Mouse (Mus musculus): ENCODE data around the gene Slc35b2. TPM values are rescaled to one million over a fixed set of nuclear protein-coding genes. Genes with fewer than 3 reads are reported as not detected.

The Slc35b2 gene
- polyA plus RNA-seq (2017; shearing (Covaris generic)): 32.3 TPM

DNA sequence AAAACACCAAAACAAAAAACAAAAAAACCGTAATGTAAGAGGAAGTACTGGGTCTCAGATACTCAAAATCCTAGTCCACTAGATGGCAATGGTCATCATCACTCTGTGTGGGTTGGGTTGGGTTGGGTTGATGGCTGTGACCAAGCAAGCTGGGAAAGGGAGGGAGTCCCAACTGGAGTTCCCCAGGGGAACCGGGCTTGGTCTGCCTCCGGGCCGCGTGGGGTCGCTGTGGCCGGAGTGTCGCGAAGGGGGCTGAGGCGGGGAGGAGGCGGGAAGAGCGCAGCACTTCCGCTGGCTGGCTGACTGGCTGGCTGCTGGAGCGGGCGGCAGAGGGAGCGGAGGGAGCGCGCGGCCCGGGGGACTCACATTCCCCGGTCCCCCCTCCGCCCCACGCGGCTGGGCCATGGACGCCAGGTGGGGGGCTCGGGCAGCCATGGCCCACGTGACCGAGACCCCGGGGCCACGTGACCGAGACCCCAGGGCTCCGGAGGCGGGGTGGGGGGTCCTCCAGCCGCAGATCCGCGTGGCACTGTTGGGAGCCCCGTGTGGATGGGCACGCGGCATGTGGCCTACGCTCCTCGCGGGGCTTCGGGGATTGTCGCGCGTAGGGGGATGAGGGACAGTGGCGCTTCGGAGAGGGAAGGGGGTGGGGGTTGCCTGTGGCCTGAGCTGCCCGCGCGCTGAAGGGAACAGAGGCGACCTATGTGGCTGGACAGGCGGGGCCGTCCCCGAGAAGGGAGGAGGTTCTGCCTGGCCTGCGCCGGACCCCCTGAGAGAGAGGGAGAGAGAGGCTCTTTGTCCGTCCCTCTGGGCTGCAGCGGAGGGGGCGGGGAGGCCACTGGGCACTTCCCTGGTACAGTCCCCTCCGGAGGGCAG, at the start of gene Slc35b2:
Slc35b2 (plus strand) TSS at position 220 of the 876 bp plus-strand sequence.

DNA sequence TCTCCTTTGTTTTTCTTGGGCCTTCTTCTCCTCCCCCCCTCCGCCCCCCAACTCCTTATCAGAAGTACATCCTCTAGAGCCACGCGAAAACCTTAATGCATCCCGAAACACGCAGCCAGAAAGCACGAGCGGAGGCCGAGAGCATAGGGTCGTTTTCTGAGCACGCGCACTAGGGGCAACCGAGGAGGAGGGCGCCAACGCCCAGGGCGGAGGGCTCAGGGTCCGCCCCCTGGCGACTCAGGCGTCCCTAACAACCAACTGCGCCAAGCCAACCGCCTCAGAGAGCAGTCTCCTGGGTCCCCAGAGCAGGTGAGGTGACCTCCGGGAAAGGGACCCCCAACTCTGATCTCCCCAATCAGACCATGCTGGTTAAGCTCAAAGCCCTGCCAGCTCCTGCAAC, 40.4 kb upstream of the Slc35b2 start, which contains the start of gene Tcte1:
Tcte1 (plus strand) TSS at position 172 of the 400 bp plus-strand sequence.

DNA sequence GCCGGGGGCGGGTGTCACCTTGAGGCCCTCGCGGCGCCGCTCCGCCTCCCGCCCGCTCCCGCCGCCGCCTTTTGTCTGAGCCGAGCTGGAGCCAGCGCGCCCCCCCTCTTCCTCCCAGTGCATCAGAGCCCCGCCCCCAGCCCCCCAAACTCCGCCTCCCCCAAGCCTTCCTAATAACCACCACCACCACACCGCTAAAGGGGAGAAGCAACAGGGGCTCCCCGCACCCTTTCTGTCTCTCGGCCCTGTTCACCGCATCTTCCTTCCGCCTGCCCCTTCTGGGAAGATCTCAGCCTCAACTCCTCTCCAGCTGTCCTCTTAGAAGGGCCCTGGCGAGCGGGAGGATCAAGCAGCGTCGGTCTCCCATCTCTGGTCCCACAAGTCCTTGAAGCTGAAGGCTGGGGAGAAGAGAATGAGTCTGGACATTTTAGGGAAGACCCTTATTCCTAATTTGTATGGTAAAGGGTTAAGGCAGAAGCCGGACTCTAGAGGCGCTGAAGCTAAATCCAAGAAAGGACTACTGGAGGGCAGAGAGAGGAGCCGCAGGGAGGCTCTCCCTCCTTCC, 14.0 kb upstream of the Slc35b2 start, which contains the start of gene Tmem151b:
Tmem151b (minus strand) TSS at position 61 of the 565 bp plus-strand sequence.

DNA sequence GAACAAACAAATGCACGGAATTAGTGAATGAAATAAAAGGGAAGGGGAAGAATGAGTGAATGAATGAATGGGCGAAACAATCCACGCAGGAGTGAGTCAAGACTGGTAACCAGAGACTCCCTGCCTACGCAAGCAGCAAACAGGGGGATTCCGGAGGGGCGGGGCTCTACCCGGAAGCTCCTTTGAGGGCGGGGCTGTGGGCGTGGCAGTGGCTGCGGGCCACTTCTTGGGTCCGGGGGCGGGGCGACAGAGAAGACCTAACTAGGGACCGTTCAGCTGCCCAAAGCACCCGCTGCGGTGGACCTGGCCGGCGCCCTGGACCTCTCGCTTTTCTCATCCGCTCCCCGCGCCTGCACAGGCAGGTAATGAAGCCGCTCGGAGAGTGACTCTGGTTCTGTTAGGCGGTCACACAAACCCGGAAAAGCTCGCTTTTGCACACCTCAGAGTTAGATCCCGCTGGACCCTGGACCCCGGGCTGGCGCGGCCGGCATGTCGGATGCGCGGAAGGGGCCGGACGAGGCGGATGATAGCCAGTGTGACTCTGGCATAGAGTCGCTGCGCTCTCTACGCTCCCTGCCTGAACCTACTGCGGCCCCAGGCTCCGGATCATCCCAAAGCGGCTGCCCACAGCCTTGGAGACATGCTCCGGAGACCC, 8.1 kb upstream of the Slc35b2 start, which contains the start of gene Nfkbie:
Nfkbie (plus strand) TSS at position 252 of the 655 bp plus-strand sequence.

DNA sequence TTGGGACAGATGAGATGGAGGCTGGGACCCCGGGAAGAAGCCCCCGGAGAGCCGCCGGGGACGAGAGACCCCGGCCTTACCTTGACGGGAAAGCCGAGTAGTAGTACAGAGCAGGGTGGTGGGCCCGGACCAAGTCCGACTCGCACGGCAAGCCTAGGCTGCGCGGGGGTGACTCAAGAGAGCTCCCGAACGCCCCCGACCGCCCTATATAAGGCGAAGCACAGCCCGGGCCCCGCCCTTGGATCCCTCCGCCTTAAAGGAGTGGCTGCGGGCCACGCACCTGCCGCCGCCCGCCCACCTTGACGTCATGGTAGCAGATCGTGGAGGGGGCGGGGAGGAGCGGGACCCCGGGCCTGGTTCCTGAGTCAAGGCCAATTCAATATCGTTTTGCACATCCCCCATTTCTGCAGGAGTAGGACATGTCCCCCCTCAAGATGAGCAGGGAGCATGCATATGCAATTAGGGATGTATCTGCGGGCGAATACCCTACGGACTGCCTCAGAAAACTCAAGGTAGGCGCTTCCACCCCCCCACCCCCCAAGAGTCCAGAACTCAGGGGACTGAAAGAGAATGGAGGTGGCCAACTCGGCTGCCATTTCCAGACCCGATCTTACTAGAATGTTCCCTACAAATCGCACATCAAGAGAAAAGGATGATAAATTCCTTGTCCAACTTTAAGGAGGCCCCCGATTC, 9.6 kb downstream of the Slc35b2 start, which contains the start of gene Hsp90ab1:
Hsp90ab1 (minus strand) TSS at position 185 of the 693 bp plus-strand sequence.

DNA sequence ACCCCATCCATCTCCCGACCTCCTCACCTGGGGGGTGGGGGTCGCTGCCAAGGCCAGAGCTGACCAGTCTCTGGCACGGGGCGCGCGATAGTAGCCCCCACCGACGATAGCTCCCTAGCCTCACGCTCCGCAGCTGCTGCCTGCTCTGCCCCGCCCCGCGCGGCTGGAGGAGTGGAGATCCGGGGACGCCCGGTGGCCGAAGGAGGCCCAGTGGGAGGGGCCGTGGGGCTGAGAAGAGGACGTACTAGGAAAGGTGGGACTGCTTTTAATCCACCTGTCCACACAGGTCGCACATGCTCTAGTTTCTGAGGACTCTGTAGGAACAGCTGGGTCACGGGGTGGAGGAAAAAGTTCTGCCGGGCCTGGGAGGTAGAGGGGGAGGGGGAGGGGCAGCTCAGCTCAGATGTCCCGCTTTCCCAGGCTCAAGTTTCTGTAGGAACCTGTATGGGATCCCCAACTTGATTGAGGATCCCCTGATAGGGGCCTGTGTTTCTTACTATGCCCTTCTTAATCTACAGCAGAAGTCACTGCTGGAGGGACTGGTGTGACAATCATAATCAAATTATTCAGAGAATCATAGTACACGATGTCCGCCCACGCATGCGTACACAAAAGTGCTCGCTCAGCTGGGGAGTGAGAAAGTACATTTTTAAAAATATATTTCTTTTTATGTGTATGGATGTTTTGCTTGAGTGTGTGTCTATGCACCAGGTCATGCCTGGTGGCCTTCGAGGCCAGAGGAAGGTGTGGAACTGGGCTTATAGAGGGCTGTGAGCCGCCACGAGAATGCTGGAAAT, 36.0 kb downstream of the Slc35b2 start, which contains the start of gene Slc29a1:
Slc29a1 (minus strand) TSS at position 161 of the 797 bp plus-strand sequence.

DNA sequence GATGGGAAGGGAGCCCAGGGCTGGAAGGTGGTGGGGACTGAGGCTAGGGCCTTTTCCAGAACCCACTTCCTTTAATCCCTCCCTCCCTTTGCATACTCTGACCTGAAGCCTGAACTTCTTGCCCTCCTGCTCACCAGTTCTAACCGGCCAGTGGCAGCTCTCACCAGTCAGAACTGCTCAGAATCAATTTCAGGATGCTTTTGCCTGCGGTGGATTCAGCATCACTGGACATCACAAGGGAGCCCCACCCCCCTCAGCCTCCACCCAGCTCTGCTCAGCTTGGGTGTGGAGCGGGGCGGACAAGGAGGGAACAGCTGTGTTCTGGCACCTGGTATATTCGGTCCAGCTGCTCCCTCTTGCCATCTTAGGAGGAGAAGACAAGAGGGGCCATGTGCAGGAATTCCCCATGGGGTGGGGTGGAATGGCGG, 38.2 kb downstream of the Slc35b2 start, which contains the start of gene Mymx:
Mymx (minus strand) TSS at position 226 of the 428 bp plus-strand sequence.

Other genes with a start within 250 kb of the Slc35b2 start
- 90.1 TPM for gene Cdc5l, start 130.1 kb upstream of the Slc35b2 start, polyA plus RNA-seq (2017; shearing (Covaris generic))
- 0.60 TPM for gene Spats1, start 88.5 kb upstream of the Slc35b2 start, polyA plus RNA-seq (2017; shearing (Covaris generic))
- gene Aars2, start 57.0 kb upstream of the Slc35b2 start, polyA plus RNA-seq (2017; shearing (Covaris generic)): 21.1 TPM
- not detected for gene Tcte1, start 40.4 kb upstream of the Slc35b2 start, polyA plus RNA-seq (2017; shearing (Covaris generic))
- not detected for gene Tmem151b, start 14.2 kb upstream of the Slc35b2 start, polyA plus RNA-seq (2017; shearing (Covaris generic))
- 52.3 TPM for gene Nfkbie, start 8.2 kb upstream of the Slc35b2 start, polyA plus RNA-seq (2017; shearing (Covaris generic))
- 1,260 TPM for gene Hsp90ab1, start 9.4 kb downstream of the Slc35b2 start, polyA plus RNA-seq (2017; shearing (Covaris generic))
- 53.6 TPM for gene Slc29a1, start 35.7 kb downstream of the Slc35b2 start, polyA plus RNA-seq (2017; shearing (Covaris generic))
- gene Mymx, start 38.2 kb downstream of the Slc35b2 start, polyA plus RNA-seq (2017; shearing (Covaris generic)): not detected
- gene Capn11, start 95.5 kb downstream of the Slc35b2 start, polyA plus RNA-seq (2017; shearing (Covaris generic)): 1.1 TPM
- 32.1 TPM for gene Mrpl14, start 122.4 kb downstream of the Slc35b2 start, polyA plus RNA-seq (2017; shearing (Covaris generic))
- gene Tmem63b, start 123.0 kb downstream of the Slc35b2 start, polyA plus RNA-seq (2017; shearing (Covaris generic)): 17.7 TPM
- gene 1600014C23Rik, start 170.0 kb downstream of the Slc35b2 start, polyA plus RNA-seq (2017; shearing (Covaris generic)): not detected